Mouse (Mus musculus): ENCODE data around the gene Capn12. TPM values are rescaled to one million over a fixed set of nuclear protein-coding genes. Genes with fewer than 3 reads are reported as not detected.
A peak's percentile ranks its signal among the peaks of the same experiment; 100 is the strongest.

The Capn12 gene
- total RNA-seq, 2 experiments from 2014 or later: 0.10 TPM; not detected in 1

DNA sequence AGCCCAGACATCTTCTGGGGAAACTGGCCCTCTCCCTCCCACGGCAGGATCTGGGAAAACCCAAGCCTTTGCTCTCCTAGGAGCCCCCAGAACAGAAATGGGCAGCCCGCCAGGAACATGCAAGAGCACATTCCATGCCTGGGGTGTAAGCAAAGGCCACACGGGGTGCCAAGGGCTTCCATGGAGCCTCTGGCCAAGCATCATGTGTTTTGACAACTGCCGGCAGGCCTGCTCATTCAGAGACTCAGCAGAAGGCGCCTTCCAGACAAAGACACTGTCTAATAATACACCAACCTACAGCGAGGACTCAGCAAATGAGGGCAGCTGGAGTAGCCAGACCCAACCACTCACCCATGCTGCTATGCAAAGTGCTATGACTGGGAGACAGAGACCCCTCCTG, 38.6 kb downstream of the Capn12 start:
- peak; percentile 79 for DNase-seq

GRCm38 (mm10) chr7:28921178-28921577, 40.0 kb downstream of the Capn12 start:
- no peak for DNase-seq

DNA sequence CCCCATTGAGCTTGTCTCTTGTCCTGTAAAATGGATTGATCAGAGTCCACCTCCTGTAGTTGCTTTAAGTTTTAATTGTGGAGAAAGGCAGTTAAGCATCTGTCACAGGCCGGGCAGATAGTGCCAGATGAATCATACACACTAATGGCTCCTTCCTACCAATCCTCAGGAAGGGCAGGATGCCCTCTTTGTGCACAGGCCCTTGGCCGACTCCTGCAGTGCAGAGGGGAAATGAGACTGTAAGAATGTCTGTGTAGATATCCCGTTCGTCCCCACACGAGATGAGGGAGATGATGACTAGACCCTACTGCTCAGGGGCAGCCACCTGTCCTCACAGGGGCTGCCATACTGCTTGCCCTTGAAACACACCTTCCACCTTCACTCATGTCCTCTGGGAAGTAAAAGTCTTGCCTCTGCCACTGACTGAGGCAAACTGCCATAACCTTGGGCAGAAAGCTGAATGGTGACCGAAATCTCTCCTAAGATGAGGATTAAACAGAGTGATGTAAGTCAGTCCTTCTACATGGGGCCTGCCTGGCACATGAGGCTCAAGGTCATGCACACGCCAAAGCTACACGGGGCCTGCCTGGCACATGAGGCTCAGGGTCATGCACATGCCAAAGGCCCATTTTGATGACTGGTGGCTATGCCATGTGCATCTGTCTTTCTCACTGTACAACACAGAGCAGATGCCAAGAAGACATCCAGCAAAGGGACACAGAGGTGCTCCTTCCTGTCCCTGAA, 40.7 kb downstream of the Capn12 start:
- DNase-seq: no peak

DNA sequence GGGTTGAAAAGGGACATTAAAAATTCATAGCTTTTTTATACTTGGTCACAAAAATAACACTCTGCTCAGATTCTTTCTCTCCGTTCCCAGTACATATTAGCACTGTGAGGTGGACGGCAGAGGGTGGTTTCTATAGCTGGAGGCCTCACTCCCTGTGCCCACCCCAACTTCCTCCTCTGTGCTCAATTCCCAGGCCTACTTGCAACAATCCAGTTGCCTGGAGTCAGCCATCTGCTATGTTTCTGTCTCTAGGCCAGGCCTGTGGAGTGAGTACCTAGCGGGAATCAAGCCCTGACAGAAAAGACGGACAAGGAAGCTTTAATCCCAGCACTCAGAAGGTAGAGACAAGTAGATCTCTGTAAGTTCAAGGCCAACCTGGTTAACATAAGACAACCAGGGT, 41.4 kb downstream of the Capn12 start:
- DNase-seq: no peak

- peak; percentile 35 for DNase-seq
Observed at GRCm38 (mm10) chr7:28923865-28924291, 42.7 kb downstream of the Capn12 start.

DNA sequence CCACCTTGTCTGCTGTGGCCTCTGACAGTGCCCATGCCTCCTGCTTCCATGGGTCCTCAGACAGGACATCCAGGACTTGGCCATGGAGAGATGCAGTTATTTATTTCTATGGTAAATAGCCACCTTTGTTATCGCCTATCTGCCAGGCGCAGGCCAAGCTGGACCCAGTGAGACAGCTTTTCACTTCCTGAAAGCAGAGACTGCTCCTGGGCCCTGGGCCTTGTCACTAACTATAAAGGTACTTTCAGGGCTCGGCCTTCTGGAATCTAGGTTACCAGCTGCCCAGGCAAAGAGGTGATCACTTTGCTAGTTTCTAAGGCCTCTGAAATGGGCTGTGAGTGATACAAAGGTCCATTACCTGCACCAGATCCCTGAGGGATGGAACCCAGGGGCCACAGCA, 43.6 kb downstream of the Capn12 start:
- no peak for DNase-seq

- peak; percentile 82 for DNase-seq
Observed at GRCm38 (mm10) chr7:28925317-28925716, 44.1 kb downstream of the Capn12 start.

DNA sequence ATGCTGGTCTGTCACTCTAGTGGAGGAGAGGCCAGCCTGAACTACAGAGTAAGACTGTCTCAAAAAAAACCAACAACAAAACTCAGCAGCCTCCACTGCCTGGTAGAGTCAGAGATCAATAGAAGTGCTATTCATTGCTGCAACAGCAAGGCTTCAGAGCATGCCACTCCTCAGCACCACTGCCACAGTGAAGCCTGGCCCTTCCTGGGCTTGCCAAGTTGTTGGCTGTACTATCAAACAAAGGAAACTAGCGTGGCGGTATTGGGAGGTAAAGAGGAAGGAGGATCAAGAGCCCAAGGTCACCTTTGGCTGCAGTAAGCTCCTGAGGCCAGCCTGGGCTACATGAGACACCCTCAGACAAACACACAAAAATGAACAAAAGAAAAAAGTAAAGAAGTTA, 45.0 kb downstream of the Capn12 start:
- DNase-seq: no peak

DNA sequence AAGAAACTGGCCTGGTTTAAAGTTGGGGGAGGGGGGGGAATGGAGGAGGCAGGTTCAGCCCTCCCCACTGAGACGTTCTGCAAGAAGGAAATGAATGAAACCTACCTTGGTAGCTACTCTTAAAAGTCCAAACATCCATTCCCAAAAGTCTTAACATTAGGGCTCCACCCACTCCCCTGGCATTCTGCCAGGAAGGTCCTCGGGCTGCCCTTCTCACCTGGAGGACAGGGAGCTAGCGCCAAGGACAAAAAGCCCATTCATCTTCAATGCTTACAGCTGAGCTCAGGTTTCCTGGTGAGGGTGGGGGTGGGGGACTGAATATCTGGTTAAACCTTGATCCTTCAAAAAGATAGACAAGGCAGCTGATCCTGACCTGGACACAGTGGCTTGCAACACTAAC, 48.2 kb downstream of the Capn12 start:
- DNase-seq: no peak

DNA sequence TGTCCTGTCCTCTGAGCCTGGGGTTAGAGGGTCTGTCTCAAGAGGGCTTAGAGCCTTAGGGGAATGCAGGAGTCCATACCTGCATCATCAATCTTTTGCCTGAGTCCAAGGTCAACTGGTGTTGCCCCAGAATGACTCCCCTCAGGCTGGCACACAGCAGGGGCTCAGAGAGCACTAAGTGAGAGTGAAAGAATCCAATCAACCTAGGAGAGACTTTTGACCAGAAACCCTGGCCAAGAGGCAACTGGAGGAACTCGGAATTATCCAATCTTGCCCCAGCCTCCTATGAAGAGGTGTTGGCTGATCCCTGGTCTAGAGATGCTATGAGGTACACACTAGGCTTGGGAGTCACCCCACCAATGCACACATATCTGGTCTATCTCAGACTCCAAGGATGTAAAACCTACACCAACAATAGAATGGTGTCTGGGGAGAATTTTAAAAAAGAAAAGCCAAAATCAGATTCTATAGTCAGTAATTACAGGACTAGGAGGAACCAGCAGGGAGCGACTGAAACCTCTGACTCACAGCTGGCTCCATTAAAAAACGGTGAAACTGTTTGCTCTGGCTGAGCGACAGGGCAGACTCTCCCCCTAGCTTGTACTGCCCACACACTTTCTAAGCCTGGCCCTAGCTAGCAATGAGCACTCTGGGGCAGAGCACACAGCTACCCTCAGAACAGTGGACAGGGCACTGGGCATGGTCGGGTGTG, 49.3 kb downstream of the Capn12 start:
- DNase-seq: no peak

DNA sequence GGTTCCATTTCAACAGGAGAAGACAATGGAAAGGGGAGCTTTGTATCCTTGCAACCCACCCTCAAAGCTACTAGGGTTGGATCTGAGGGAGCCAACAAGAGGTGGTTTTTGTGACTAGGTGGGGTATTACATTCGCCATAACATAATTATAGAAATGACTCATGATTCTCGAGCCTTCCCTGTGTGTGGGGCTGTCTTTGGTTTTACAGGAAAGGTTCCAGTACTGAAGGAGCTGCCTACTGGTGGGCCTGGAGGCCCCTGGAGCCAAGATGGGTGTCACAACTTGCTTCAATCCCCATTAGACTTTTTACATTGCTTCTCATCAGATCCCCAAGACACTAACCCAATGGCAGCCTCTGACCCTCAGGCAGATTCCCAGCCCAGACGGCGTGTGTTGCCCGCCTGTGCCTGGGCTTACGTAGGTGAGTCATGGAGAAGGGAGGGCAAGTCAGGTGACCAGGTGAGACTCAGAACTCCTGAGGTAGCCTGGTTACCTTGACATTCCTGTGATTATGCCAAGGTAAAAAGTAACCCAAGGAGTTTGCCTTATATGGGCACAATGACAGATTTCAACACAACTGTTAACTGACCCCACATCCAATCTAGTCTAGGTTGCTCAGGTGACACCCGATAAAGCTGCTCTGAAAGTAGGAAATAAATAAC, 49.9 kb downstream of the Capn12 start:
- no peak for DNase-seq

DNA sequence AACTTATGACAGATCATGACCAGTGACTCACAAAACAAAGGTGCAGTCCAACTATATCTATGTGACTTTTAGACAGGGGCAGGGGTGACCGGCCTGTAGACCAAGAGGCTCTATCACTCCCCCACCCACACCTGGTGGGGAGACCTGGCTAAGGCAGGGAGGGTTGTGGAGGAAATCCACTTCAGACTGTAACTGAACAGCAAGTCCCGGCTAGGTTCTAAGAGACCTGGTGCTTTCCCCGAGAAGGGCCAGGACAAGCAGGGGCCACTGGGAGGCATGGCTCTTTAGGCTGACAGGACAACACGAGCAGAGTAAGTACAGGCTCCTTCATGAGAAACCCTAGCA, 50.4 kb downstream of the Capn12 start:
- DNase-seq: no peak

- no peak for DNase-seq
Observed at GRCm38 (mm10) chr7:28932421-28933041, 51.3 kb downstream of the Capn12 start.

GRCm38 (mm10) chr7:28933825-28934224, 52.6 kb downstream of the Capn12 start:
- DNase-seq: no peak

GRCm38 (mm10) chr7:28936787-28937186, 55.6 kb downstream of the Capn12 start:
- no peak for DNase-seq

DNA sequence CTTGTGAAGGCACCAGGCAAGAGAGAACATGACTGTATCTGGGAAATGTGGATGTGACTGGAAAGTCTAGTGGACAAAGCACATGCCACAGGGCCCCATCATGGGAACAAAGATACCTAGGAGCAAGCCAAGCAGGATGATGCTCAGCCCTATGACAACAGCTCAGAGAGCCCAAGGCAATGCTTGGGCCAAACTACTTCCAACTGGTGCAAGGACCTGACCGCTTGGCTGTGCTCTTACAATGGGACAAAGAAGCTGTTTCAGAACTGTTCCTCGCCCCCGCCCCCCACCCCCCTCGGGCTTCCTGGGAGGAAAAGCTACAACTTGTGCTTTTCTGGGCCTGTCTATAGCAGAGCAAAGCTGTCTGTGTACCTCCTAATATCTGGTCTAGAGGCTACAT, 57.4 kb downstream of the Capn12 start:
- no peak for DNase-seq

- DNase-seq: no peak
Observed at GRCm38 (mm10) chr7:28939418-28940183, 58.4 kb downstream of the Capn12 start.

DNA sequence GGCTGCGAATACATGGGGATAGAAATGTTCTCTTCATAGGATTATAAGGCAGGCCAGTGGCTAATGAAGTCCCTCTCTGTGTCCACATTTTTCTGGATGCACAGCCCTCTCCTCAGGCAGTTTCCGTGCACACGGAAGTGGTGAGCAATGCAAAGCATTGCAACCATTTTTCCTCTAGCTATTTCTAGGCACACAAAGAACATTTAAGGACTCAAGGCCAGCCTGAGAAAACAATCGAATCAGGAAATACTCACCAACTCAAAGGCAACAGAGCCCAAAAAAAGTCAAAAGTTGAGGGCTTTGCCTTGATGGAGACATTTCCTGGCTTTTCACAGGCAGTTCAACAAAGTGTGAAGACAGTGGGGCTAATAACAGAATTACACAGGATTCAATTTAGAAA, 59.9 kb downstream of the Capn12 start:
- DNase-seq: no peak

- no peak for DNase-seq
Observed at GRCm38 (mm10) chr7:28941542-28941941, 60.3 kb downstream of the Capn12 start.

Measured in gastrocnemius, postnatal 25 days (tissue).